Mouse (Mus musculus) spleen, adult 2 months (tissue): ENCODE measurements around the gene Thsd7a.

ENCODE experiments used
- CTCF ChIP-seq: fragments of 200-500 bp; IDR thresholded peaks from 2 replicates; pipeline ENCODE4 v1.5.1; 2011; ENCODE audit warnings: mild to moderate bottlenecking, inconsistent platforms; ENCODE audit not compliant: insufficient read depth, insufficient read length, insufficient replicate concordance; ENCODE audit errors: extremely low read depth
- POLR2A ChIP-seq: fragments of 200-500 bp; IDR thresholded peaks from 2 replicates; pipeline ENCODE4 v1.6.1; 2011; ENCODE audit warnings: low read depth, low read length, inconsistent platforms

GRCm38 (mm10) chr6:12581143-12581542 is 168.1 kb downstream of the Thsd7a start:
- TF ChIP-seq POLR2A: no peak
- TF ChIP-seq CTCF: no peak
